Mouse (Mus musculus) ovary, postnatal 36 days (tissue): Measurements from ENCODE around the gene Fer1l5.
A peak's percentile ranks its signal among the peaks of the same experiment; 100 is the strongest.

Experiments used
- DNase-seq: peaks from one replicate; pipeline ENCODE4 v3.0.0; 2022; ENCODE audit warnings: low spot score, mixed read lengths

Fer1l5 gene

DNA sequence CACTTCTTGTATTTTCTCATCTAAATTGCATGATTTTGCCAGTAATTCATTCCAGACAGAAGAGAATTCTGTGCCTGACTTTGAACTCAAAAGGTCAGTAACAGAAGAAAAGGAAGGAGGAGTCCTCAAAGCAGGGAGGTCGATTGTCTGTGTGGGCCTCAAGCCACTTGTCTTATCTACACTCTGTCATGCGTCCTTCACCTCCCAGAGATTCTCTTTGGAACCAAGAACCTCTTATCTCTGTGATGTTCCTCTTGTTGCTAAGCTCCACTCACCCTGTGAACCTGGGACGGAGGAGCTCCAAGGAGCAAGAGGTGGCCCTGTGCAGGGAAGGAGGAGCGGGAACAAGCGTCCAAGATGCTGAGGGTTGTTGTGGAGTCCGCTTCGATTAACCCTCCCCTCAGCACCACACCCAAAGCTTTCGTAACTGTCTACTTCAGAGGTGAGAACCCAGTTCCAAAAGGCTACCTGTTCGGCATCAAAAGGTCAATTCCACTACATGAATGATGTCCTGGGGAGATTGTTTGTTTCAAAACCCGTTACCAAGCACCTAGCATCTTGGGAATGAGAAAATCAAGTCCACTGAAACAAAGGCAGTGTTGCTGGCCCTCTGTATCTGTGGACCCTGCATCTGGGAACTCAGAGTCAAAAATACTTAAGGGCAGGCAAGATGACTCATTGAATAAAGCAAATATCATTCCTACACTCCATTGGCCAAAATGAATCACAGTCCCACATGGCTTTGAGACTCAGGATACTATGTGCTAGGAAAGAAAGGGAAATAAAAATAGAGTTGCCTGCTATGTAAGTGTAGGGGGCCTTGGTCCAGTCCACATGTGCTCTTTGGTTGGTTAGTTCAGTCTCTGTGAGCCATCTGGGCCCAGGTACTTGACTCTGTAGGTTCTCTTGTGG, at the start of gene Fer1l5:
Gene Fer1l5, plus strand, starts transcription at position 358 of the 912 bp plus-strand sequence.
- no peak for DNase-seq

- no peak for DNase-seq
Observed at GRCm38 (mm10) chr1:36323076-36323475, 49.0 kb upstream of the Fer1l5 start.

- DNase-seq: no peak
Observed at GRCm38 (mm10) chr1:36323746-36324448, 48.2 kb upstream of the Fer1l5 start.

- DNase-seq: no peak
Observed at GRCm38 (mm10) chr1:36325900-36326321, 46.2 kb upstream of the Fer1l5 start.

DNA sequence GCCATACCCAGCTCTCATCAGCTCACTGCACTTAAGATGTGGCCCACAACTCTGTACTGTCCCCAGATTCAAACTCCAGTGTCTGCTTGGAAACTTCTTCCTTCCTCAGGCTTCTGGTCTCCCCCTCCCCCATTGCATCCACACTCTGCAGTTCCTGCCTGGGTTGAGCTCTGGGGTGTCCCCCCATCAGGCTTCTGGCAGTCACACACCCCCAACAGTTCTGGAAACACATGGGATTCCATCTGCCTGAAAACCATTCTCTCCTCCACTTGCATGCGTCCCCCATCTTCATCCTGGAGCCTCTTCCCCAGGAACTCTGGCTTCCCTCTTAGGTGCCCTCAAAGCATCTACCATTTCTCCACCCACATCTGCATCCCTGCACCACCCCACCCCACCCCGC, 45.3 kb upstream of the Fer1l5 start:
- DNase-seq: no peak

DNA sequence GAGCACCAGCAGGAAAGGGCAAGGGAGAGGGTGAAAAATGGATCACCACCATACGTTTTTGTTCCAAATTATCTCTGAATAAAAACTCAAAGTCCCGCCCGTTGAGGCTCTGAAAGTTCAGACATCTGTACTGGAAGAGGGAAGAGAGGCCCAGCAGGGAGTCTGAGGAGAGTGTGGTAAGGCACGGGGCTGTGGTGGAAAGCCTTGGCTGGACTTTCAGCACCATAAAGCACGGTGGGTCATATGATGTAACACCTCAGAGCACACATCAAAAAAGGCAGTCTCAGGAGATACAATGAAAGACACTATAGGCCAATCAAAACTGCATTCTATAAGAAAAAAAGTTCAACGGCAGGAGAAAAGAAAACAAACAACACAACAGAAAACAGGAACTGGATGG, 40.3 kb upstream of the Fer1l5 start:
- no peak for DNase-seq

DNA sequence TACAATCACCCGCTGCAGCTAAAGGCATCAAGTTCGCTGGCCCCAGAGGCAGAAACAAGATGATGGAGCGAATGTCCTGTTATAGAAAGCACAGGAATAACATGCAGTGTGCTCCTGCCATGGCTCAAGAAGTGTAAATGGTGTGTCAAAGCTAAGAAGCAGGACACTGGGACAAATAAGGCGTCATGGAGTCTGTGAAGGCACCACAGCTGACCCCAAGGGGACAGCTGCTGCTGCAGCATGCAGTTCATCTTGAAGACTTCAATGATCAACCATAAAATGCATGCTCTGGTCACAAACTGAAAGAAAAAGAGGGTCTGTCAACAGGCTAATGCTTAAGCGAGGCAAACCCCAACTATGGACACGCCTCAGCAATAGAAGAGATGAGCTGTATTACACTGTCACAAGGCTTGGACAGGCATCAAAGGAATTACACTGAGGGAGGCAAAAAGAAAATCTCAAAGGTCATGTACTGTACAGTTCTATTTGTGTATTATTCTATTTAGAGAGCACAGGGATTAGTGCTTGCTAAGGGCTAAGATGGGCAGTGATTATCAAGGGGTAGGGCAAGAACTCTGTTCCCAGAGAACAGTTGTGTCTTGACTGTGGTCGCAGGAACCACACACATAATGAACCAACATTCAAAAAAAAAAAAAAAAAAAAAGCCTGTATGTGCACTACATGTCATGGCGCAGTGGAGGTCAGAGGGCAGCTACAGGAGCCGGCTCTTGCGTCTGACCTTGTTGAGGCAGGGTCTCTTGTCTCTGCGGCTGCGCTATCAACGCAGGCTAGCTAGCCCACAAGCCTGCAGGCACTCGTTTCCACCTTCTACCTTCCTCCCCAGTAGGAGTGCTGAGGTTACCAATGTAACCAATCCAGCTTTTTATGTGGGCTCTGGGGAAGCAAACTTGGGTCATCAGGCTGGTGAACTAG, 38.9 kb upstream of the Fer1l5 start:
- DNase-seq: no peak

GRCm38 (mm10) chr1:36342547-36342946, 29.5 kb upstream of the Fer1l5 start:
- DNase-seq: no peak

GRCm38 (mm10) chr1:36352351-36352750, 19.7 kb upstream of the Fer1l5 start:
- no peak for DNase-seq

DNA sequence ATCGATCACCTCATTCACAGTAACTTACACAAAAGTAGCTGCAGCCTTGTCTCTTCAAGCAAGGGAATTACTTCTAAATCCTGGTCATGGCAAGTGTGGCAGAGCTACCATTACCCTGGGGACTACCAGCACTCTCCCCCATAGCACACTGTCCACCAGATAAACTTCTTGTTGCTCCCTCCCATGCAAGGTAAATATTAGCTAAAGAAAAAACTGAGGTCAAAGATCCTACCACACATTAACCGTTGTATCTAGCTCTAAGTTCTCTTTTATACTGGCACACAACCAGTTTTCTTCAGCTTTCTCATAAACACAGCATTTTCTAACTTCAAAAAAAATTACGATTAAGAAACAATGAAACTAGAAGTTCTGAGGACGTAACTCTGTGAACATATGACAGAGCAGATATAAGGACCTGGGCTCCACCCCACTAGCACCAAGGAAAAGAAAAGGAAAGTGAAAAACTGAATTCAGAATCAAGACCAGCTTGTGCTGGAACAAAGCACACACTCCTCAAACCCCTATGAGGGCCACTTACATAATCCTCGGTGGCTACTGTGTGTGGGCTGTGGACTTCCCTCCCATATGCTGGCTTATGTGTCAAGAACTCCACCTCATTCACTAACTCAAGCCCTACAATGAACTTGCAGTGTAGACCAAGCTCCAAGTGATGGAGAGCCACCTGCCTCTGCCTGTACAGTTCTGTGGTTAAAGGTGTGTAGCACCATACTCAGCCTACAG, 15.0 kb upstream of the Fer1l5 start:
- no peak for DNase-seq

DNA sequence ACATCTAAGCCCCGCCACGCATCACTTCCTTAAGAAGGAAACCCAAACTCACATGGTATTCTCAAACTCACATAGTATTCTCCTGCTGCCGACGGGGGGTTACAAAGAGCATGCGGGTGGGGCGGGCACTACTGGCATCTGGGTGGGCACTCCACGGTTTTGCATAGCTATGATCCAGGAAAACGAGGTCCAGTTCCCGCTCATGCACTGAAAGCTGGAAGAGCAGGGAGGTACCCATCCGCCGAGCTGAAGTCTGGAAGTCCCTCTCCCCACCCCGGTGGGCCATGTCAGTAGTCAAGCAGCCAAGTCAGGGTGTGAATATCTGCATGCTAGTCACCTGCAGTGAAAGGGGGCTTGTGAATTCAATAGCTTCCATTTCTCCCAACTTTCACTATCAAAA, 4.4 kb upstream of the Fer1l5 start:
- no peak for DNase-seq

GRCm38 (mm10) chr1:36368112-36368968, 3.8 kb upstream of the Fer1l5 start:
- DNase-seq: peak; percentile 14

DNA sequence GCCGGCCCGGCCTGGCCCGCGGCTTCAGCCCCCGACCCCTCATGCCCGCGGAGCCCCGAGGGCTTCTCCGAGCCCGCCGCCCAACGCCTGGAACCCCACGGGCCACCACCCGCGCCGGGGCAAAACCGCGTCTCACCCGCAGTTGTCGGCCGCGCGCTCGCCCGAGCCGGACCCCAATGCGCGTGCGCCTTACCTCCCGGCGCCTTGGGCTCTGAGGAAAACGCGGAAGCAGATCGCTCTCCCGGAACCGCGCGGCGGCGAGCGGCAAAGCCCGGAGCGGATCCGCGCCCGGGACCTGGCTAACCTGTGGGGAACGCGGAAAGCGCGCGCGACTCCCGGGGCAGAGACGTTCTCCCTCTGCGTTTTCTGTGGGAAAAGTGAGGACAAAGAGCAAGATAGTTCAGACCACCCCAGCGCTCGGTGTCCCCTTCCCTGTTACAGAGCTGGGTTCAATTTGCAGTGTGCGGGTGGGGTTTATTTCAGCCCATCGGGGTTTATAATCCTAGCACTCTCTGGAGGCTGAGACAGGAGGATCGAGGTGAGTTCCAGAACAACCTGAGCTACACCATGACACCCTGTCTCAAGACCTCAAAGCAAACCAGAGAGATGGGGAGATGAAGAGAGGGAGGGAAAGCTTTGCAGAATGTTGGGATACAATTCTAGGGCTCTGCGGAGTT, 3.0 kb upstream of the Fer1l5 start, which contains the start of gene Kansl3:
Gene Kansl3, minus strand, starts transcription at position 213 of the 677 bp plus-strand sequence.
- DNase-seq: peak; percentile 89

DNA sequence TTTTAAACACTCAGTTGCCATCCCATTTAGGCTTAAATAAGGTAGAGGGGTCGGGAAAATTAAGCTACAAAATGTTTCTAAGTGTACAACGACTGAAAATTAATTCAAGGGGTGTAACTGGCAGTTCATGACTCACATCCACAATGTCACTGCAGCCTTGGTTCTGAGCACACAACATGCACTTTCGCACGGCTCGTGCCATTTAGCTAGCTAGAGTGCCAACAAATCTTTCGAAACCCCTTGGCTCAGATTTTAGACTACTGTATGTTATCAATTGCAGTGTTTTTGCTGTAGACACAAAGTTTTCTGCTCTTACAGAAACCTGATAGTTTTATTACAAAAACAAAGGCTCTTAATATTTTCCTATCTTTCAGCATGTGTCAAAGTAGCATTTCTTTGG, 1.2 kb upstream of the Fer1l5 start:
- no peak for DNase-seq

DNA sequence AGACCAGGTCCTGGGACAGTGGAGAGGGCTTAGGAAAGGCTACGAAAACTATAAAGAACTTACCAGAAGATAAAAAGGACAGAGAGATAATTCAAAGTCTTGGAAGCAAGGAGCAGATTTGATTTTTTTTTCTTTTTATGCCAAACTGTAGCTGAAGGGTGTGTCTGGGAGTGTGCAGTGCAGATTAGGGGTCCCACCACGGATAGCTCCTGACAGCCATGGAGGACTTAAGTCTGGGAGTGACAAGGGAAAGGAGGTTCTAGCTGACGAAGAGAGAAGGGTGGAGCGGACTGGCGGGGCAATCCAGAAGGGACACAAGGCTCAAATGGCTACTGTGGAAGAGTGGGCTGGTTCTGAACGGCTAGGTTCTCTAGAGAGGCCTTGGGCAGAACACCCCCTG, 6.8 kb downstream of the Fer1l5 start:
- DNase-seq: no peak

- no peak for DNase-seq
Observed at GRCm38 (mm10) chr1:36379582-36379981, 7.5 kb downstream of the Fer1l5 start.

DNA sequence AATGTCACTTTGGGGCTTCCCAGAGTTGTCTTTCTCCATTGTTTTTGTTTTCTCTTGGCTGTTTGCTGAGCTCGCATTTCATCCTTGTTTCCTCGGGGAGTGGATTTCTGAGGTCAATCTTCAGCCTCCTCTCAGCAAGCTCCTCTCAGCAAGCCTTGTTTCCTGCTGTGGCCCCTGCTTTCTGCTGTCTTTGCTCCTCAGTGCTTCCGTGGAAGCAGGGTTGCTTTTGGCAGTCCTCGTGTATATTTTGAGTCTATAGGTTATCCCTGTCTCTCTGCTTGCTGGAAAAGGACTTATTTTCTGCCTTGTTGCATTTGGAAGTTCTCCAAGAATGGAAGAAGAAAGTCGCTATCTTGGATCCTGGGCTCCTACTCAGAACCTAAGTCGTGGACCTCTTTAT, 24.9 kb downstream of the Fer1l5 start:
- DNase-seq: no peak

DNA sequence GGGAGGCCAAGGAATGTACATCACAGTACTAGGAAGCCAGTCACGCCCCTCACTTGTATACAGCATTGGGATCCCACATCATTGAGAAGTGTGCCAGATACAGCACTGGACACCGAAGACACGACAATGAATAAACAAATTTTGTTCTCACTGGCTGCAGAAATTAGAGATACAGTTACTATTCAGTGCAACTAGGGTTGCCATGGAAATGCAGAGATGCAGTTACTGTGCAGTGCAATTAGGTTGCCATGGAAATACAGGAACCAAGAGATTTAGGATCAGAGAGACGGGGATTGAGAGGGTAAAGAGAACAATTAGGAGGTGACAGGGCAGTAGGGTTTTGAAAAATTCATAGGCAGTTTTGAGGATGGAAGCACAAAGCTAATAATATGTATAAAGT, 29.4 kb downstream of the Fer1l5 start:
- no peak for DNase-seq

DNA sequence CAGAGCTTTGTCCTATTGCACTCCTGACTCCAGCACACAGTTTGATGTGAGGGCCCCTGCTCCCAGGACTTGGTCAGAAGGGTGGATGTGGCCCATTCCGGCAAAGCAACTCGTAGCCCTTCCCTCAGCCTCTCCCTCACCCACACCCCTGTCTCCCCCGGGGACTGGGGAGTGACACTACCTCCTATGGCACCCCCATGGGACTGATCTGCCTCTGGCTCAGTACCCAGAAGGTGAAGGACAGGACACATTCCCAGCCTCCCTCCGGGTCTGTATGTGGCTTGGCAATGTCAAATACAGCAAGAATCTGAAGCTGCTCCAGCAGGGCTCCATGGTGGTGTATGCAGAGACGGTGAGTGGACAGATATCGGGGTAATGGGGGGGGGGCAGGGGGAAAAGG, 32.4 kb downstream of the Fer1l5 start:
- DNase-seq: no peak

GRCm38 (mm10) chr1:36429511-36429910, 57.4 kb downstream of the Fer1l5 start:
- no peak for DNase-seq
